Mouse (Mus musculus) thymus, adult 2 months (tissue): ENCODE results near the gene Nfkb1. TPM values are rescaled to one million over a fixed set of nuclear protein-coding genes. Genes with fewer than 3 reads are reported as not detected.

Experiments used
- DNase-seq: peaks from one replicate; pipeline ENCODE4 v3.0.0; 2021
- H3K27ac ChIP-seq: fragments of 200-500 bp; 2 replicates; pipeline ENCODE4 v1.5.1; 2012; ENCODE audit warnings: low read length, control low read depth; ENCODE audit not compliant: control insufficient read depth, insufficient read depth
- H3K27me3 ChIP-seq: fragments of 200-500 bp; 2 replicates; pipeline ENCODE4 v1.6.1; 2012; ENCODE audit warnings: mild to moderate bottlenecking, low read length, moderate library complexity, mixed read lengths; ENCODE audit not compliant: control insufficient read depth, insufficient read depth
- H3K36me3 ChIP-seq: fragments of 200-500 bp; 2 replicates; pipeline ENCODE4 v1.6.1; 2012; ENCODE audit warnings: mild to moderate bottlenecking, low read length, moderate library complexity; ENCODE audit not compliant: control insufficient read depth, insufficient read depth
- H3K4me1 ChIP-seq: fragments of 200-500 bp; replicated peaks from 2 replicates; pipeline ENCODE4 v1.6.1; 2012; ENCODE audit warnings: low read length; ENCODE audit not compliant: control insufficient read depth, insufficient read depth
- H3K4me3 ChIP-seq: fragments of 200-500 bp; 2 replicates; pipeline ENCODE4 v1.5.1; 2012; ENCODE audit warnings: mild to moderate bottlenecking, low read length, control low read depth, moderate library complexity; ENCODE audit not compliant: control insufficient read depth, insufficient read depth
- CTCF ChIP-seq: fragments of 200-500 bp; IDR thresholded peaks from 2 replicates; pipeline ENCODE4 v1.5.1; 2012; ENCODE audit warnings: mild to moderate bottlenecking, control low read depth, low read length, moderate library complexity, borderline replicate concordance; ENCODE audit not compliant: control insufficient read depth, poor library complexity, insufficient read depth; ENCODE audit errors: extremely low read depth
- POLR2A ChIP-seq: fragments of 200-500 bp; IDR thresholded peaks from 2 replicates; pipeline ENCODE4 v1.6.1; 2012; ENCODE audit warnings: mild to moderate bottlenecking, low read length, control low read depth, moderate library complexity; ENCODE audit not compliant: control insufficient read depth, poor library complexity, insufficient read depth; ENCODE audit errors: extremely low read depth
- WGBS: fragments of 180-500 bp; shearing (Covaris S2); methylation state at CpG from one replicate; pipeline ENCODE4 v1.1.7; 2018; 5-methylcytosine and 5-hydroxymethylcytosine counted together
- polyA plus RNA-seq: library from polyadenylated mRNA; depleted of rRNA; stranded (reverse); fragments of >200 nt; gene quantifications from 2 replicates; pipeline ENCODE4 v1.2.3, GENCODE M21; 2012

Nfkb1 gene
- polyA plus RNA-seq, 1 experiment = 159 TPM

GRCm38 (mm10) chr3:135728900-135729299, 37.6 kb upstream of the Nfkb1 start:
- Histone ChIP-seq H3K4me3 (no peak overlapping the region), H3K36me3 (no peaks in the 10 kb centered on the region), H3K4me1 (no peaks in the 10 kb centered on the region), H3K27ac (no peak overlapping the region), H3K27me3 (no peaks in the 10 kb centered on the region)
- no peak for TF ChIP-seq POLR2A
- no peak for TF ChIP-seq CTCF
- 94% methylated on average over 6 of the region's 6 CpGs for WGBS
- DNase-seq = no peak

GRCm38 (mm10) chr3:135727339-135727738, 36.0 kb upstream of the Nfkb1 start:
- Histone ChIP-seq H3K4me1 (no peaks in the 10 kb centered on the region), H3K4me3 (no peak overlapping the region), H3K27ac (no peak overlapping the region), H3K36me3 (no peaks in the 10 kb centered on the region), H3K27me3 (no peaks in the 10 kb centered on the region)
- TF ChIP-seq CTCF (no peak), POLR2A (no peak)
- WGBS = 95% methylated on average over 10 of the region's 10 CpGs
- no peak for DNase-seq

- H3K27ac ChIP-seq = no peak overlapping the region
- no peak for TF ChIP-seq POLR2A
- TF ChIP-seq CTCF = no peak
- WGBS = 78% methylated on average over 7 of the region's 7 CpGs
- no peaks in the 10 kb centered on the region for H3K36me3 ChIP-seq
- no peak for DNase-seq
- H3K4me1 ChIP-seq = no peaks in the 10 kb centered on the region
- no peaks in the 10 kb centered on the region for H3K27me3 ChIP-seq
- no peak overlapping the region for H3K4me3 ChIP-seq
Observed at GRCm38 (mm10) chr3:135726521-135727275, 35.4 kb upstream of the Nfkb1 start.

GRCm38 (mm10) chr3:135726023-135726422, 34.7 kb upstream of the Nfkb1 start:
- Histone ChIP-seq H3K4me1 (no peaks in the 10 kb centered on the region), H3K27ac (no peak overlapping the region), H3K36me3 (no peaks in the 10 kb centered on the region), H3K27me3 (no peaks in the 10 kb centered on the region), H3K4me3 (no peak overlapping the region)
- TF ChIP-seq CTCF = no peak
- TF ChIP-seq POLR2A = no peak
- 94% methylated on average over 15 of the region's 15 CpGs for WGBS
- no peak for DNase-seq

- Histone ChIP-seq H3K27ac (no peak overlapping the region), H3K27me3 (no peaks in the 10 kb centered on the region), H3K36me3 (no peaks in the 10 kb centered on the region), H3K4me3 (no peak overlapping the region), H3K4me1 (peaks cover 12% of the 10 kb centered on the region)
- no peak for DNase-seq
- WGBS = 61% methylated on average over 2 of the region's 2 CpGs
- TF ChIP-seq POLR2A (no peak), CTCF (no peak)
Observed at GRCm38 (mm10) chr3:135722104-135722503, 30.8 kb upstream of the Nfkb1 start.

GRCm38 (mm10) chr3:135719969-135720368, 28.6 kb upstream of the Nfkb1 start:
- Histone ChIP-seq H3K36me3 (no peaks in the 10 kb centered on the region), H3K4me3 (no peak overlapping the region), H3K27ac (no peak overlapping the region), H3K4me1 (peaks cover 12% of the 10 kb centered on the region), H3K27me3 (no peaks in the 10 kb centered on the region)
- WGBS = 90% methylated on average over 3 of the region's 3 CpGs
- DNase-seq = no peak
- TF ChIP-seq CTCF = no peak
- no peak for TF ChIP-seq POLR2A
